Mouse (Mus musculus) hindbrain, embryonic 13.5 days (tissue): ENCODE data around the gene Mfge8. TPM values are rescaled to one million over a fixed set of nuclear protein-coding genes. Genes with fewer than 3 reads are reported as not detected.

Experiments
- ATAC-seq: fragments of 200-750 bp; cut with Nextera tagmentation; 2 replicates; pipeline ENCODE4 v1.8.0; 2017; ENCODE audit warnings: moderate TSS enrichment; ENCODE audit not compliant: low FRiP score
- H3K27ac ChIP-seq: fragments of 300-500 bp; sonication (generic); 2 replicates; pipeline ENCODE4 v1.5.1; 2015; ENCODE audit warnings: inconsistent platforms, mild to moderate bottlenecking, moderate library complexity
- H3K27me3 ChIP-seq: fragments of 300-500 bp; sonication (generic); 2 replicates; pipeline ENCODE4 v1.6.1; 2015; ENCODE audit warnings: mild to moderate bottlenecking, inconsistent platforms
- H3K36me3 ChIP-seq: fragments of 300-500 bp; sonication (generic); 2 replicates; pipeline ENCODE4 v1.6.1; 2015; ENCODE audit warnings: mild to moderate bottlenecking, inconsistent platforms
- H3K4me1 ChIP-seq: fragments of 300-500 bp; sonication (generic); replicated peaks from 2 replicates; pipeline ENCODE4 v1.6.1; 2015; ENCODE audit warnings: inconsistent platforms
- H3K4me2 ChIP-seq: fragments of 300-500 bp; sonication (generic); 2 replicates; pipeline ENCODE4 v1.6.1; 2015; ENCODE audit warnings: inconsistent platforms, mild to moderate bottlenecking, moderate library complexity
- H3K4me3 ChIP-seq: fragments of 300-500 bp; sonication (generic); 2 replicates; pipeline ENCODE4 v1.5.1; 2015; ENCODE audit warnings: mild to moderate bottlenecking, inconsistent platforms
- H3K9ac ChIP-seq: fragments of 300-500 bp; sonication (generic); 2 replicates; pipeline ENCODE4 v1.6.1; 2015; ENCODE audit warnings: mild to moderate bottlenecking, inconsistent platforms
- H3K9me3 ChIP-seq: fragments of 300-500 bp; sonication (generic); 2 replicates; pipeline ENCODE4 v1.6.1; 2016; ENCODE audit warnings: inconsistent platforms
- WGBS: fragments of 180-500 bp; shearing (Covaris S2); methylation state at CpG from one replicate; pipeline ENCODE4 v1.1.7; 2015; 5-methylcytosine and 5-hydroxymethylcytosine counted together
- polyA plus RNA-seq: library from polyadenylated mRNA; unstranded; fragments of >200 nt; fragmentation: Nextera tagmentation; extraction: Ambion mirVana; gene quantifications from 2 replicates; pipeline ENCODE4 v1.2.1, GENCODE M21; 2015

Gene Mfge8
- polyA plus RNA-seq, 1 experiment from 2014 or later, result 97.8 TPM

DNA sequence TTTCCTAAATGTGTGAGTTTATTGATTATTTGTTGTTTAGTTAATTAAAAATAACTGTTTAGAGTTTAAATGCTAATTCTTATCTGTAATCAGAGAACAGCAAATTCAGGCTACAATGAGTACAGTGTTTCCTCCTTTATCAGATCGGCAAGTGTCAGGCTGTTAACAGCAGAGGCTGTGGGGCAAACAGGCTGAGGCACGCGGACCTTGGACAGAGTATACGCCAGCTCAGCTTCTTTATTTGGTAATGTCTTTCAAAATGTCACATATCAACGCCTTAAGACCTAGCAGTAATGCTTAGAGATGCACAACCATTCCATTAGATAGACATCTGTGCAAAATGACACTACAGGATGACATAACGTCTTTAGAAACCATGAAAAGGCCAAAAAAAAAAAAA is 662 bp upstream of the Mfge8 start:
- no peak for ATAC-seq
- Histone ChIP-seq H3K27me3 (peaks cover 11% of the 10 kb centered on the region), H3K27ac (no peak overlapping the region), H3K4me2 (peak overlapping the region; percentile 90; the same call in 1 of the 2 replicates), H3K4me3 (no peak overlapping the region), H3K9me3 (no peaks in the 10 kb centered on the region), H3K9ac (no peak overlapping the region), H3K36me3 (no peaks in the 10 kb centered on the region), H3K4me1 (peaks cover 23% of the 10 kb centered on the region)
- WGBS, result 71% methylated on average over 6 of the region's 6 CpGs

DNA sequence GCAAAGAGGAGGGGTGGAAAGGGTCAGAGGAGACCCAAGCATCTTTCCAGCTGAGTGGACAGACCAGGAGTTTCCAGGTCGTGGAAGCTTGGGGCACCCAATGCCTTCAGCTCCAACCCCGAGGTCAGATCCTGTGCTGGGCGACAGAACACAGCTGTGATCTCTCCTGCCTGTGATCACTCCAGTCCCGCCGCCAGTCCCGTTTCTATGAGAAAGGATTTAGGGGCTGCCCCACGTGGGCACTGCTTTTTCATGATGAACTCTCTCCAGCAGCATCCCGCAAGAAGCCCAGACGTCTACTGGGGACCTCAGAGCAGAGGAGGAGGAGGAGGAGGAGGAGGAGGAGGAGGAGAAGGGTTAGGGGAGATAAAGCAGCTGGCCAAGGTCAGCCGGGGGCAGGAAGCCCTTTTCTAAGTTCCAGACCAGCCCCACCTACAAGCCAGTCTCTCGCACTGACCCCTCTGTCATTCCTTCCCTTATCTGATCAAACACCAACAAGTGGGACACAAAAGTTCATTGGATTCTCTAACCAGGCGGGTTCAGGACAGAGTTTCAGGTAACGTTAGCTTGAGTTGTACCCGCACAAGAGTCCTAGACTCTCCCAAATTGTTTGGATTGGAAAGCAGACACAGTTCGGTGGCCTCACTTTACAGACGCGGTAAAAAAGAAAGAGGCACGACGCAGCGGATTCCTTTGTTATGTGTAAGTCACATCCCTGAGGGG is 768 bp downstream of the Mfge8 start:
- H3K9ac ChIP-seq, result peak overlapping the region; percentile 69
- WGBS, result under 1% methylated on average over 20 of the region's 20 CpGs
- 0 out of 2 replicates have a peak, but pooled peaks have one; percentile 3 for ATAC-seq
- H3K4me2 ChIP-seq, result peak overlapping the region; percentile 90
- no peaks in the 10 kb centered on the region for H3K36me3 ChIP-seq
- peaks cover 8% of the 10 kb centered on the region; the same call in 1 of the 2 replicates for H3K27me3 ChIP-seq
- H3K9me3 ChIP-seq, result no peaks in the 10 kb centered on the region
- H3K27ac ChIP-seq, result no peak overlapping the region; the same call in 1 of the 2 replicates
- H3K4me3 ChIP-seq, result peak overlapping the region; percentile 54
- H3K4me1 ChIP-seq, result peaks cover 23% of the 10 kb centered on the region

- H3K4me1 ChIP-seq, result peaks cover 23% of the 10 kb centered on the region
- H3K9ac ChIP-seq, result peak overlapping the region; percentile 69; the same call in 1 of the 2 replicates
- H3K4me3 ChIP-seq, result peak overlapping the region; percentile 54
- 60% methylated on average over 12 of the region's 12 CpGs for WGBS
- H3K27ac ChIP-seq, result no peak overlapping the region
- no peaks in the 10 kb centered on the region for H3K9me3 ChIP-seq
- no peaks in the 10 kb centered on the region for H3K36me3 ChIP-seq
- no peak for ATAC-seq
- peaks cover 8% of the 10 kb centered on the region; the same call in 1 of the 2 replicates for H3K27me3 ChIP-seq
- H3K4me2 ChIP-seq, result peak overlapping the region; percentile 90
Measured at GRCm38 (mm10) chr7:79147011-79147837, 1.6 kb downstream of the Mfge8 start.

DNA sequence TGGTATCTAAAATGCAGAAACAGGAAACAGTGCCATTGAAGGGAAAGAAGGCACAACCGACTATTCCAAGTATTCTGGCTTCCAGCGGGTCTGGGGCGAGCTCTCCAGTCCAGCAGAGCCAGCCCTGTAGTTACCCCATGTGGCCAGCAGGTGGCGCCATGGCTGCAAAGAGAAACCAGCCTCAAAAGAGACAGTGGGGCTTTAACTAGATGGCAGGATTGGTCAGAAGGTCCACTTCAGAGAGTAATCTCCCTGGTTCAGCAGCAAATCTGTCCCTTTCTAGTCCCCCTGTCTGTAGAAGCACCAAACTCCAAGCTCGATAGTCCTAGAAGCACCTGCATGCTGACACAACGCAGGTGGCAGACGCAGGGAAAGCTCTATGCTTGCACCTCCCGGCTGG is 8.0 kb downstream of the Mfge8 start:
- no peak overlapping the region for H3K27ac ChIP-seq
- H3K4me2 ChIP-seq, result no peak overlapping the region
- peaks cover under 1% of the 10 kb centered on the region; the same call in 1 of the 2 replicates for H3K36me3 ChIP-seq
- no peaks in the 10 kb centered on the region for H3K4me1 ChIP-seq
- no peak overlapping the region for H3K4me3 ChIP-seq
- no peak for ATAC-seq
- H3K27me3 ChIP-seq, result no peaks in the 10 kb centered on the region
- 33% methylated on average over 8 of the region's 8 CpGs for WGBS
- no peak overlapping the region for H3K9ac ChIP-seq
- H3K9me3 ChIP-seq, result no peaks in the 10 kb centered on the region

DNA sequence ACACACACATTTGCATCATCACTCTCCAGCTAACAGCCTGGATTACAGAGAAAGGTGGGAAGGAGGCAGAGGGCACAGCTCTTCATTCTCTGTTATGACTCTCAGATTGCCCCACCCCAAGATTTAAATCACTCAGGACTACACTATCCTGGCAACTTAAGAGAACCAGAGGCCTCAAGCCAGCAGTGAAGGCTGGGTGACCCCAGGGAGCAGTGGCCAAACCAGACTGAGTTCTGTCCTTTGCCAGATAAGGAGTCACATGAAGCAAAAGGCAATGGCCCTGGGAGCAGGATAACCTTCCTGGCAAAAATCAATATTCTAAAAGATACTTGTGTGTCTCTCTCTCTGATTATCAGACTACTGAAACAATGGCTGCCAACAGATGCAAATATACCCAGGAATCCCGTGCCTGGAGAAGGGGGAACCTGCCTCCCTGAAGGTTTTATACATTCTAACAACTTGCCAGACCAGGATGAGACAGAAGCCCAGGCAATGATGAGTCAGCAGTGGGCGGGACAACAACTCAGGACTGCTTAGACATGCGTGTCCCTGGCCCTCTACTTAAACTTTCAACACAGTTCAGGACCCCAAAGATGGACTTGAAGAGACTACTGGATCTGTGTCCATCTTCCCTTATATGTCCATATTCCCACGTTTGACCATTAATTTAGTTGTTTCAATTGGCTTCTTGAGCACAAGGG is 8.8 kb downstream of the Mfge8 start:
- no peaks in the 10 kb centered on the region for H3K9me3 ChIP-seq
- H3K4me1 ChIP-seq, result no peaks in the 10 kb centered on the region
- H3K27me3 ChIP-seq, result no peaks in the 10 kb centered on the region
- no peak overlapping the region for H3K4me2 ChIP-seq
- no peak for ATAC-seq
- no peak overlapping the region for H3K4me3 ChIP-seq
- H3K9ac ChIP-seq, result no peak overlapping the region
- no peak overlapping the region for H3K27ac ChIP-seq
- WGBS, result 59% methylated on average over 4 of the region's 4 CpGs
- peaks cover 8% of the 10 kb centered on the region; the same call in 1 of the 2 replicates for H3K36me3 ChIP-seq

- Histone ChIP-seq H3K36me3 (peaks cover 14% of the 10 kb centered on the region; the same call in 1 of the 2 replicates), H3K27ac (no peak overlapping the region), H3K27me3 (no peaks in the 10 kb centered on the region), H3K4me1 (no peaks in the 10 kb centered on the region), H3K9ac (no peak overlapping the region), H3K4me3 (no peak overlapping the region), H3K4me2 (no peak overlapping the region), H3K9me3 (no peaks in the 10 kb centered on the region)
- no peak for ATAC-seq
- 50% methylated on average over 6 of the region's 6 CpGs for WGBS
Measured at GRCm38 (mm10) chr7:79139328-79139824, 9.5 kb downstream of the Mfge8 start.

GRCm38 (mm10) chr7:79133391-79133790 is 15.5 kb downstream of the Mfge8 start:
- Histone ChIP-seq H3K9me3 (no peaks in the 10 kb centered on the region), H3K4me2 (no peak overlapping the region), H3K36me3 (peaks cover 14% of the 10 kb centered on the region; the same call in 1 of the 2 replicates), H3K9ac (no peak overlapping the region), H3K27me3 (peaks cover 28% of the 10 kb centered on the region), H3K4me3 (no peak overlapping the region), H3K27ac (no peak overlapping the region), H3K4me1 (peaks cover 21% of the 10 kb centered on the region)
- 42% methylated on average over 6 of the region's 6 CpGs for WGBS
- ATAC-seq, result no peak

- peak within 1 kb of the TSS; percentile 28 for H3K4me3 ChIP-seq
- peak within 1 kb of the TSS; percentile 51 for H3K4me2 ChIP-seq
- peaks cover 29% of the 10 kb centered on the region for H3K27me3 ChIP-seq
- H3K4me1 ChIP-seq, result peaks cover 21% of the 10 kb centered on the region
- peaks cover 14% of the 10 kb centered on the region; the same call in 1 of the 2 replicates for H3K36me3 ChIP-seq
- peak within 1 kb of the TSS; percentile 24; the same call in 1 of the 2 replicates for H3K9ac ChIP-seq
- no peaks in the 10 kb centered on the region for H3K9me3 ChIP-seq
- no peak; the same call in 1 of the 2 replicates for ATAC-seq
- H3K27ac ChIP-seq, result no peak within 1 kb of the TSS
- WGBS, result 2% methylated on average over 19 of the region's 19 CpGs
Measured at GRCm38 (mm10) chr7:79130843-79131444, 17.9 kb downstream of the Mfge8 start, which contains the start of gene Hapln3. Hapln3 (minus strand) TSS chr7:79131018.

DNA sequence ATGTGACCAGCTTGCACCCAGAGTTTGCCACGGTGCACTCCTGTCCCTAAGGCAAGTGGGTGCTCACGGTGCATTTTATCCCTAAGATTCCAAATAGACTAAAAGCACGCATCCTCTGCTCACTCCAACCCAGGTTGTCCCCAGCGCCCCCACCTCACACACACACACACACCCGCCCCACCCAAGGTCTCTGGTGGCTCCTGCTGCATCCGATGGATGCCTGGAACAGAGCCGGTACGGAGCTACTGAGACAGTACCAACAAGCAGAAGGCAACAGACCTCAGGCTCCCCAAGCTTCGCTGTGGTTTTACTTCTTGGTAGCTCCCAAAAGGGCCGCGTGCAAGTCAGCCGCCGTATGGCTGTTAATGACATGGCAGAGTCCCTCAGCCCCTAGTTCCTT is 18.5 kb downstream of the Mfge8 start:
- H3K9me3 ChIP-seq, result no peaks in the 10 kb centered on the region
- ATAC-seq, result no peak
- 20% methylated on average over 13 of the region's 13 CpGs for whole genome bisulfite sequencing
- H3K4me1 ChIP-seq, result peaks cover 21% of the 10 kb centered on the region
- H3K4me3 ChIP-seq, result peak overlapping the region; percentile 28
- peaks cover 9% of the 10 kb centered on the region; the same call in 1 of the 2 replicates for H3K36me3 ChIP-seq
- H3K27me3 ChIP-seq, result peaks cover 29% of the 10 kb centered on the region
- 0 out of 2 replicates have a peak overlapping the region, but pooled peaks have one; percentile 24 for H3K9ac ChIP-seq
- H3K27ac ChIP-seq, result no peak overlapping the region
- H3K4me2 ChIP-seq, result peak overlapping the region; percentile 51

DNA sequence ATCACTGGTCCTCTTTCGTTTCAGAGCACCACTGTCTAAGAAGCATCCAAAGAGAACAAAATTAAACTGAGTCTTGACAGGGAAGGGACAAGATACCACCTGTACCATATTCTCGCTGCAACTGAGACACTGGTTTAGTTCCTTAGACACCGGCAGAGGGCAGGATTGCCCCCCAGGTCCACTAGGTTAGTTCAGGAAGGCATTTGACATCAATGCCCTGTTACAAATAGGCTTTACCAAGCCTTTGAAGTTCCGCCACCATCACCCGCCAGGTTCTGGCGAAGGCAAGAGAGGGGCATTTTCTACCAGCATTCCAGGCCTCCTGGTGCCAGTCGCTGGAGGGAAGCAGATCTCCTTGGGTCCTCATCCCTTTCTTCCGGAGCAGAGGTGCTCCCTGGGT is 19.0 kb downstream of the Mfge8 start:
- Histone ChIP-seq H3K27me3 (peaks cover 29% of the 10 kb centered on the region), H3K9ac (no peak overlapping the region), H3K9me3 (no peaks in the 10 kb centered on the region), H3K4me1 (peaks cover 21% of the 10 kb centered on the region), H3K4me2 (peak overlapping the region; percentile 51), H3K36me3 (peaks cover 5% of the 10 kb centered on the region; the same call in 1 of the 2 replicates), H3K4me3 (0 out of 2 replicates have a peak overlapping the region, but pooled peaks have one; percentile 28), H3K27ac (no peak overlapping the region)
- ATAC-seq, result no peak
- 9% methylated on average over 8 of the region's 8 CpGs for WGBS

DNA sequence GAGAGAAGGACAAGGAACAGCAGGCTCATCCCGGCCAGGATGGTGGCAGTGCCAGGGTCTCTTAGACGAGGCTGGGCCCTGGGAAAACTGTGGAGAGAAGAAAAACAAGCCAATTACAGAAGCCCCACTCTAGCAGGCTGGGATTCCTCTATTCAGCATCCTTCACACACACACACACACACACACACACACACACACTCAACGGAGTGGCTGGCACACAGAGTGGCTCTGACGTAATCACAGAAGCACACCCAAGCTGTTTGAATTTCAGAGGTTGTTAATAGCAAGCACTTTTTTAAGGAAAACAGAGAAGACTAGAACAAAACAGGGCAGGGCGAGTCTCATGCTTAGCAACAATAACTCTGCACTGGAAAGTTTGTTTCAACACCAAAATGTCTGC is 25.4 kb downstream of the Mfge8 start:
- Histone ChIP-seq H3K36me3 (no peaks in the 10 kb centered on the region), H3K9ac (no peak overlapping the region), H3K27me3 (0 out of 2 replicates have a peak, but pooled peaks cover 1% of the 10 kb centered on the region), H3K4me3 (no peak overlapping the region), H3K9me3 (no peaks in the 10 kb centered on the region), H3K4me1 (no peaks in the 10 kb centered on the region; the same call in 1 of the 2 replicates), H3K27ac (no peak overlapping the region), H3K4me2 (no peak overlapping the region)
- ATAC-seq, result no peak
- WGBS, result 81% methylated on average over 5 of the region's 5 CpGs
